Mouse (Mus musculus): Measurements from ENCODE around the gene Habp2.
"Not testable (repeated sequence)": the region's sequence is repeated elsewhere in the genome, so short reads cannot be mapped to it uniquely, and the experiment has no call there.

The Habp2 gene

GRCm38 (mm10) chr19:56357374-56357708, 70.4 kb downstream of the Habp2 start:
- not testable (repeated sequence) for DNase-seq (ENCODE audit: low read depth, low spot score)

- no peak for DNase-seq (ENCODE audit: low read depth, low spot score)
Observed at GRCm38 (mm10) chr19:56358890-56359289, 72.0 kb downstream of the Habp2 start.

GRCm38 (mm10) chr19:56363721-56364460, 77.0 kb downstream of the Habp2 start:
- DNase-seq (ENCODE audit: low read depth, low spot score) = no peak

GRCm38 (mm10) chr19:56364563-56364962, 77.6 kb downstream of the Habp2 start:
- no peak for DNase-seq (ENCODE audit: low read depth, low spot score)

- DNase-seq (ENCODE audit: low read depth, low spot score) = no peak
Observed at GRCm38 (mm10) chr19:56366168-56366567, 79.2 kb downstream of the Habp2 start.

- no peak for DNase-seq (ENCODE audit: low read depth, low spot score)
Observed at GRCm38 (mm10) chr19:56366625-56367024, 79.7 kb downstream of the Habp2 start.

GRCm38 (mm10) chr19:56367778-56368177, 80.8 kb downstream of the Habp2 start:
- DNase-seq (ENCODE audit: low read depth, low spot score) = no peak

GRCm38 (mm10) chr19:56368912-56369311, 82.0 kb downstream of the Habp2 start:
- no peak for DNase-seq (ENCODE audit: low read depth, low spot score)

All from forelimb bud, embryonic 11.5 days (tissue).